Mouse (Mus musculus): ENCODE data around the gene Spry1.
"Not testable (repeated sequence)": the region's sequence is repeated elsewhere in the genome, so short reads cannot be mapped to it uniquely, and the experiment has no call there.

Spry1 gene

GRCm38 (mm10) chr3:37639690-37640089 lies at the start of gene Spry1:
Spry1 (plus strand) TSS chr3:37639947.
- peak; percentile 50 to 70 for DNase-seq (ENCODE audit: low read depth in 1 of 2, low spot score in 2 of 2)

- DNase-seq (ENCODE audit: low read depth in 1 of 2, low spot score in 2 of 2), result no peak
Observed at GRCm38 (mm10) chr3:37595721-37596120, 44.0 kb upstream of the Spry1 start.

- no peak for DNase-seq (ENCODE audit: low read depth in 1 of 2, low spot score in 2 of 2)
Observed at GRCm38 (mm10) chr3:37596519-37596918, 43.2 kb upstream of the Spry1 start.

DNA sequence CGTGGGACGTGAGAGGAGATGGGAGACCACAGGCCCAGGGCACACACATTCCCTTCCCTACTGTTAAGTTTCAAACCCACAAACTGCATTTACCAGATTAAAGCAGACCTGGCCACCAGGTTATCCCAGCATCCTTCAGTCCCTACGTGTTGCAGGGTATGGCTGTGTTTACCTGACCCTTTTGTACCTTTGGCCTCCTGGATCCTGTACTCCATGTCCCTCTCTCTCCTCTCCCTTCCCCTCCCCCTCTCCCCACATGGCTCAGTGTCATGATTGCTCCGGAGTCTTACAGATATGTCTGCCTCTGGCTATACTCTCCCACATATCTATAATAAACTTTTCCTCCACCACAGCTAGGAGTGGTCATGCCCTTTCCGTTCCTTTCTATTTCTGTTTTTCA lies 42.5 kb upstream of the Spry1 start:
- DNase-seq (ENCODE audit: low read depth in 1 of 2, low spot score in 2 of 2), result no peak

- DNase-seq (ENCODE audit: low read depth in 1 of 2, low spot score in 2 of 2), result not testable (repeated sequence)
Observed at GRCm38 (mm10) chr3:37599641-37600040, 40.1 kb upstream of the Spry1 start.

GRCm38 (mm10) chr3:37602356-37602755 lies 37.4 kb upstream of the Spry1 start:
- no peak for DNase-seq (ENCODE audit: low read depth in 1 of 2, low spot score in 2 of 2)

GRCm38 (mm10) chr3:37602890-37603289 lies 36.9 kb upstream of the Spry1 start:
- no peak for DNase-seq (ENCODE audit: low read depth in 1 of 2, low spot score in 2 of 2)

DNA sequence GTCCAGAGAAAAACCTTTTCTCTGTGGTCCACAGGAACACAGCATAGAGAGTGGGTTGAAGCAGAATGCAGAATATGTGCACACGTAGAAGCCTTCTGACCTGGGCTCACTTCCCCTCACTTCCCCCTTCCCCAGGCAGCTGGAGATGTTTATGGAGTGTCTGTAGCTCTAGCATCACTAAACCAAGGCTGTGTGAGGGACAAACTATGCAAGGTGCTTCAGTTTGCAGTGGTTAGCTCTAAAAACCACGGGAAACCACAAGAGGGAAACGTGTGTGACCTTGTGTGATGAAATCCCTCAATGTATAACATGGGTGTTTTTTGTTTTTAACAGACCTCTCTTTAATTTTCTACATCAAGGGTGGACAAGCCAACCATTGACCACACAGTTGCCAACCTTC lies 36.2 kb upstream of the Spry1 start:
- no peak for DNase-seq (ENCODE audit: low read depth in 1 of 2, low spot score in 2 of 2)

DNA sequence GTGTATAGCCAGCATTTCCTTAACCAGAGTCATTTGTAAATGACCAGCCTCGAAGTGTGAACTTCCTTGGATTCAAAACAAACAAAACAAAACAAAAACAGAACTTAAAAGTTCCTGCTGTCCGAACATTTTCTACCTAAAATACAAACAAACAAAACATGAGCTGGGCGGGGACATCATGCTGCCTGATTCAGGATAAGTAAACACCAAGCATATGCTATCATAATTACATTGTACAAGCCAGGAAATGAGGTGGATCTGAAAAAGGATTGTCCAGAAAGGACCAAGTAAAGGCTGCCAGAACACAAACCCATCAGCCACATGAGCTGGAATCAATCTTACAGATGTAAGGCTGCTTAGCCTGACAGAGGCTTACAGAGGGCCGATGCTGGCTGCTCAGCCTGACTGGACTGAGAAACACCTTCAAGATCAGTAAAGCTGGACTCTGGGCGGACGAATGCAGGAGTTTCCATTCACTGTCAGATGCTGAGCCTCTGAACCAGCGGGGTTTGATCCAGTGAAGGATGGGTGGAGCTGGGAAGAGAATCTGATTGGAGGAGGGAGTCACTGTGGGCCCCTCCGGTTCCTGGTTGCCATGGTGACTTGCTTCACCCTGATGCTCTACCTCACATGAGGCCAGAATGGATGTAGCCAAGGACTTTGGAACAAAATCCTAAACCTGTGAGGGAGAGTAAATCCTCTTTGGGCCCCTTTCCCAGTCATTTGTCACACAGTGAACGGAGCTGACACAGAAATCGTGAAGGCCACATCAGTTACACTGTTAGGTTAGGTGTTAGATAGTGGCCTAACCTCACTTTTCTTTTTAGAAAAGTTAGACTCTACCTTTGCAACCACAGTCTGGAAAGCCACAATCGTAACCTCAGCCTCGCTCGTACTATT lies 34.5 kb upstream of the Spry1 start:
- no peak for DNase-seq (ENCODE audit: low read depth in 1 of 2, low spot score in 2 of 2)

DNA sequence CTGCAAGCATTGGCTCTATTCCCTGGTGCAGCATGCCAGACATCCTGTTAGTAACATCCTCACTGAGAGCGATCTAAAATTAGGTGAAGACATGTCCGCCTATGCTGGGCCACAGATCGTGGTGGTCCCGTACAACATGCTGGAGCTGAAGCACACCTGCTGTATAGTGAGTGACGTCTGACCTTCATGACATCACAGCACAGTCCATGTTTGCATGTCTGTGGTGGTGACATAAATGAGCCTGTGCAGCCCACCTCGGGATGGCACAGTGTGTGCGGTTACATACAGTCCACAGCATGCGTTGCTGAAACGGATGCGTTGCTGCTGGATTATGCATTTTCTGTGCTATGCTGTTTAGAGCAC lies 33.9 kb upstream of the Spry1 start:
- no peak for DNase-seq (ENCODE audit: low read depth in 1 of 2, low spot score in 2 of 2)

DNA sequence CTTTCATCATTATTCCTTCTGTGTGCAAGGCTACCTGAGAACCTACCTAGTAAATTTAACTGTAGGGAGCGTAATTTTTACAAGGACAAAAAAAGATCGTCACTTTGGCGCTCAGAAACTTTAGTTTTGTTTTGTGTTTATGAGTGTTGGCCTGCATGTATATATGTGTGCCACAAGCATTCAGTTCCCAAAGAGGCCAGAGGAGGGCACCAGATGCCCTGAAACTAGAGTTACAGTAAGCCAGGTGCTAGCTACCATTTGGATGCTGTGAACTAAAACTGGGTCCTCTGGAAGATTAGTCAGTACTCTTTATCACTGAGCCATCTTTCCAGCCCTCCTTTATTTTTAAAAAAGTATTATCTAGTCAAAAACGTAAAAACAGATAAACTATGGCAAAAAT lies 30.8 kb upstream of the Spry1 start:
- no peak for DNase-seq (ENCODE audit: low read depth in 1 of 2, low spot score in 2 of 2)

DNA sequence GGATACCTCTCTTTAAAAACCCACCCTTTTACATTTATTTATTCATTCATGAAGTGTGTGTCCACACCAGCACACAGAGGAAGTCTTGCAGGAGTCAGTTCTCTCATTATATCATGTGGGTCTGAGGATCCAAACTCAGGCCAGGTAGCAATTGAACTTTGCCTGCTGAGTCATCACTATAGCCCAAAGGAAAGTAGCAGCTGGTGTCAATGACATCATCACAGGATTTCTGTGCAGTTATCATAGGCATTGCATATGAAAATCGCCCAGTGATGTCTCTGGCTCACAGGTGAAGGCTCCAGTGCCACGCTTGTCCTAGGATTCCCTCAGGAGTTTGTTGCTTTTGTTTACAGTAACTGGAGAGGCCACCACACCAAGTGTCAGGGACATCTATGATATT lies 29.1 kb upstream of the Spry1 start:
- DNase-seq (ENCODE audit: low read depth in 1 of 2, low spot score in 2 of 2), result no peak

GRCm38 (mm10) chr3:37613722-37614121 lies 26.0 kb upstream of the Spry1 start:
- no peak for DNase-seq (ENCODE audit: low read depth in 1 of 2, low spot score in 2 of 2)

DNA sequence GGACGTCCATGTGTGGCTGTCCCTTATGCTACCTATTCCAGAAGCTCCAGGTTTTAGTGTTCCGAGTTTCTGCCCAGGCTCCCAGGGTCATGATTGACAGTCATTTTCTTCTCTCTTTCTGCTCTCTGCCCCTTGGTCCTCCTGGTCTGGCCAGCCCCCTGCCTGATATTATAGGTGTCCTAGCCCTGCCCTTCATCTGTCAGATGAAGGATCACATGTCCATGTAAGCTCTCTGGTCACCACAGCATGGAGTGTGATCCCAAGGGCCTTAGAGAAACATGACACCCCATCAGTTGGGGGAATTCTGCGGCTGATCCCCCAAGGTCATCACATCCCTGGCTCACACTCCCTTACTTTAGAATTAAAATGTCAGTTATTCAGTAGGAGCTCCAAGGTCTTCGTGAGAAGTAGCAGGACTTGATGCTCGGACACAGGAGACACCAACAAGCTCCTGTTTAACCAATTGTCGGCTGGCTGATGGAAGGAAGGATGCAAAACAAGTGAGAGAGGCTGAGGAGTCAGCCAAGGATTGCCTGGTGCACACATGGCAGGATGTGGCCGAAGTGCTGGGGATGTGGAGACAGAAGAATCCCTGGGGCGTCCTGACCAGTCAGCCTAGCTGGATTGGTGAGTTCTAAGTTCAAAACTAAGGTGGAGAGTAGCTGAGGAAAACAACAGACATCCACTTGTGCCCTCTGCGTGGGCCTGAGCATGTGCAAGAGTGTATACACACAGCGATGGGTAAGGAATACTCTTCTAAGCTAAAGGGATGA lies 24.7 kb upstream of the Spry1 start:
- DNase-seq (ENCODE audit: low read depth in 1 of 2, low spot score in 2 of 2), result no peak

- no peak for DNase-seq (ENCODE audit: low read depth in 1 of 2, low spot score in 2 of 2)
Observed at GRCm38 (mm10) chr3:37616586-37617547, 22.9 kb upstream of the Spry1 start.

- DNase-seq (ENCODE audit: low read depth in 1 of 2, low spot score in 2 of 2), result no peak
Observed at GRCm38 (mm10) chr3:37632246-37632645, 7.5 kb upstream of the Spry1 start.

DNA sequence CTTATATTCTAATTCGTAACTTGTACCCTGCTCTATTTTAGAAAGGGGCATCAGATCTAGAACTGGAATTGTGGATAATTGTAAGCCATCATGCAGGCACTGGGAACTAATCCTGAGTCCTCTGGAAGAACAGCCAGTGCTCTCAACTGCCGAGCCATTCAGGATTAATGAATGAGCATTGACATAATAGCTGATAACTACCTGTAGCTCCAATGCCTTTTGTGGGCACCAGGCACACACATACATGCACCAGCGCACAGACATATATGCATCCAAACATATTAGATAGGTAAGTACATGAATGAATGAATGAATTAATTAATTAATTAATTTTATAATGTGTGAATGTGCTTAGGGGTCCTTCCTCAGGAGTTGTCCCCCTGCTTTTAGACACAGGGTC lies 7.0 kb upstream of the Spry1 start:
- DNase-seq (ENCODE audit: low read depth in 1 of 2, low spot score in 2 of 2), result no peak

- no peak for DNase-seq (ENCODE audit: low read depth in 1 of 2, low spot score in 2 of 2)
Observed at GRCm38 (mm10) chr3:37634648-37635047, 5.1 kb upstream of the Spry1 start.

GRCm38 (mm10) chr3:37636921-37637320 lies 2.8 kb upstream of the Spry1 start:
- DNase-seq (ENCODE audit: low read depth in 1 of 2, low spot score in 2 of 2), result no peak

GRCm38 (mm10) chr3:37640162-37640721 lies 495 bp downstream of the Spry1 start:
- peak in 1 of 2 experiments; percentile 6 for DNase-seq (ENCODE audit: low read depth in 1 of 2, low spot score in 2 of 2)

DNA sequence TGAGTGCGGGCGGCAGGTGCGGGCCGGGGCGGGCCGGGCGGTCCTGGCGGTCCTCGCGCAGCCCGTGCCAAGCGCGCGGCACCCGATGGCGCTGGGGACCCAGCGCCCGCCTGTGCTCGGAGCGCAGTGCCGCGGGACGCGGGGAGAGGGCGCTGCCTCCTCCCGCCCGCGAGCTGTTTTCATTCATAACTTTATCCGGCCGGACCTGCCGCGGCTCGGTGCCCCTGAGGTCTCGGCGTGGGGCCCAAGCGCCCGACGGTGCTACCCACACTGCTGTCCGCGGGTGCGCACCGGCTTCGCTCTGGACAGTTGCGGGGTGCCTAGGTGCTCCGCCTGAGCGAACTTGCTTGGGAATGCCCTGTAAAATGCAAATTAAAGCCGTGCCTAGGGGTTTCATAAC lies 1.1 kb downstream of the Spry1 start:
- DNase-seq (ENCODE audit: low read depth in 1 of 2, low spot score in 2 of 2), result peak in 1 of 2 experiments; percentile 17

All from monocyte, adult 2 months (primary cell).